Mouse (Mus musculus) forebrain, embryonic 14.5 days (tissue): ENCODE data around the gene Rora. TPM values are rescaled to one million over a fixed set of nuclear protein-coding genes. Genes with fewer than 3 reads are reported as not detected.
A peak's percentile ranks its signal among the peaks of the same experiment; 100 is the strongest.

ENCODE experiments used
- ATAC-seq: fragments of 200-750 bp; cut with Nextera tagmentation; 2 replicates; pipeline ENCODE4 v1.8.0; 2017; ENCODE audit warnings: mild to moderate bottlenecking, moderate library complexity
- DNase-seq: peaks from one replicate; pipeline ENCODE4 v3.0.0-alpha.2; 2015; ENCODE audit warnings: low spot score
- H3K27ac ChIP-seq: fragments of 300-500 bp; sonication (generic); 2 replicates; pipeline ENCODE4 v1.5.1; 2014; ENCODE audit warnings: low read depth, mild to moderate bottlenecking, control low read depth, low read length, moderate library complexity
- H3K27me3 ChIP-seq: fragments of 300-500 bp; sonication (generic); replicated peaks from 2 replicates; pipeline ENCODE4 v1.6.1; 2014; ENCODE audit warnings: low read length, control low read depth, mixed read lengths; ENCODE audit not compliant: control insufficient read depth, insufficient read depth
- H3K36me3 ChIP-seq: fragments of 300-500 bp; sonication (generic); 2 replicates; pipeline ENCODE4 v1.6.1; 2014; ENCODE audit warnings: low read length, control low read depth; ENCODE audit not compliant: control insufficient read depth, insufficient read depth
- H3K4me1 ChIP-seq: fragments of 300-500 bp; sonication (generic); 2 replicates; pipeline ENCODE4 v1.6.1; 2014; ENCODE audit warnings: antibody characterized with exemption, low read length, control low read depth; ENCODE audit not compliant: control insufficient read depth, insufficient read depth
- H3K4me2 ChIP-seq: fragments of 300-500 bp; sonication (generic); 2 replicates; pipeline ENCODE4 v1.6.1; 2014; ENCODE audit warnings: mild to moderate bottlenecking, control low read depth, low read length
- H3K4me3 ChIP-seq: fragments of 300-500 bp; sonication (generic); 2 replicates; pipeline ENCODE4 v1.5.1; 2014; ENCODE audit warnings: low read depth, low read length, control low read depth
- H3K9ac ChIP-seq: fragments of 300-500 bp; sonication (generic); 2 replicates; pipeline ENCODE4 v1.6.1; 2014; ENCODE audit warnings: mild to moderate bottlenecking, low read length, control low read depth, moderate library complexity
- H3K9me3 ChIP-seq: fragments of 300-500 bp; sonication (generic); replicated peaks from 2 replicates; pipeline ENCODE4 v1.6.1; 2016; ENCODE audit warnings: low read length, control low read depth, mixed read lengths; ENCODE audit not compliant: control insufficient read depth
- WGBS: fragments of 180-500 bp; shearing (Covaris S2); extraction: QIAGEN DNeasy Blood & Tissue Kit; methylation state at CpG from one replicate; pipeline ENCODE4 v1.1.7; 2014; 5-methylcytosine and 5-hydroxymethylcytosine counted together
- polyA plus RNA-seq: library from polyadenylated mRNA; unstranded; fragments of >200 nt; fragmentation: Nextera tagmentation; extraction: Ambion mirVana; gene quantifications from 2 replicates; pipeline ENCODE4 v1.2.1, GENCODE M21; 2014

The Rora gene
- polyA plus RNA-seq, 1 experiment from 2014 or later, result 15.2 TPM

DNA sequence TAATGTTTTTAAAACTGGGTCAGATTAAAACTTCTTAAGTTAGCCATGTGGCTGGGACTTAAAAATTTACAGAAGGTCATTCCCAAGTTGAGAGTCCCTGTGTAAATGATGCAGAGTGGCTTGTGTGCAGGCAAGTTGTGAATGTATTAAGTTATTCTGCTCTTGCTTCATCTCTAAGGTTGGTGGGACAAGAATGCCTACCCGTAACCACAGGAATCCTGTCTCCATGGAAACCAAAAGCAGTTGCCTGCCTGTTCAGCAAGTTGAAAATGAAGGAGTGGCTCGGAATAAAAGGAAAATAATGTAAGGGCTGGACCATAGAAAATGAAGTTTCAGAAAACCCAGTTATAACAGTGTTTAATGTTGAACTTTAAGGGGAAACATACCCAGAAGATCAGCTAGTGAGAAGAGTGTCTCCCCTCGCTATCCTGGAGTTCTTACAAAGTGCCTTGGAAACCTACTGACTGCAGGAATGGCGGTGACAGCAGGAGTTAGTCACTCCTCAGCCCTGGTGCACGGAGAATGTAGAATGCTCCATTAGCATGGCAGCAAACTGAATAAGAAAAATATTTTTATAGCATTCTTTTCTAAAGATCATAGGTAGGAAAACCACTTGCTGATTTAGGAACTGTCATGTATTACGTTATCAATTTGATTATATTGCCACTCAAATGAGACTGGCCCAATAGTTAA lies 778.4 kb downstream of the Rora start:
- H3K4me2 ChIP-seq, result no peak overlapping the region
- no peaks in the 10 kb centered on the region for H3K27me3 ChIP-seq
- ATAC-seq, result 0 out of 2 replicates have a peak, but pooled peaks have one; percentile 46
- H3K4me1 ChIP-seq, result peaks cover 7% of the 10 kb centered on the region; the same call in 1 of the 2 replicates
- H3K9ac ChIP-seq, result no peak overlapping the region
- H3K27ac ChIP-seq, result no peak overlapping the region
- DNase-seq, result peak; percentile 73
- no peaks in the 10 kb centered on the region for H3K9me3 ChIP-seq
- 25% methylated on average over 6 of the region's 6 CpGs for WGBS
- no peak overlapping the region for H3K4me3 ChIP-seq
- H3K36me3 ChIP-seq, result peaks cover 24% of the 10 kb centered on the region

DNA sequence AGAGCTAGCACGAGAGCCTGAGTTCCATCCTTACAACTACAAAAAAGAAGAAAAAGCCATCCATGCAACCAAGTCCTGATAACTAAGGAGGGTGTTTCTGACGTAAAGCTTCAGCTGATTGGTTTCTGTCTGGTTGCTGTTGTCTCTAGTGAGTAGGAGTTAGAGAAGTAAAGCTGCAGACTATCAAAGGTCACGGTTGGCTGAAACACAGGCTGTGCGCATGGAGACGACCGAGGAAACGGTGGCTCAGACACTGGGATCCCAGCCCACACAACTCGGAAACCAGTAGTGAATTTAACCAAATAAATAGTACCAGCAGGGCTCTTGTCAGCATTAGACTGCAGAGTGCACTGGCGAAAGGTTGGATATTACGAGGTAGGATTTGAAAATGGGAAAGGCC lies 781.6 kb downstream of the Rora start:
- ATAC-seq, result no peak
- Histone ChIP-seq H3K9ac (no peak overlapping the region), H3K4me2 (no peak overlapping the region), H3K27me3 (no peaks in the 10 kb centered on the region), H3K36me3 (peaks cover 10% of the 10 kb centered on the region), H3K9me3 (no peaks in the 10 kb centered on the region), H3K27ac (no peak overlapping the region), H3K4me1 (peaks cover 7% of the 10 kb centered on the region; the same call in 1 of the 2 replicates), H3K4me3 (no peak overlapping the region)
- 87% methylated on average over 10 of the region's 10 CpGs for WGBS
- DNase-seq, result no peak

DNA sequence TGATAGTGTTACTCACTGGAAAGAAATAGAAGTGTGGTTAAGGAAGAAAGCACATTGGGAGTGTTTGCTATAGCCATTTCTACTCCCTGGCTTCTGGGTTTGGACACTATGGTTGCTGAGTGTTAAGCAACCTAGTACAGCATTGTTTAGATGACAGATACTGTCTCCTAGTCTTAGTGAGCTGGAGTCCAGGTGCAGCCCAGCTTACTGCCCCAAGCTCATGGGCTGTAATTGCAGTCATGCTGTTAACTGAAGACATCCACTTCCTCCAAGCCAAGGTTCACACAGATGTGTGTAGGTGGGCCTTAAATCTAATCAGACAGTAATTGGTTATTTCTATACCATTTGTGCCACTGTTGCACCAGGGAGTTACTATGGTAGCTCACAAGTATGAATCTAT lies 782.1 kb downstream of the Rora start:
- H3K27me3 ChIP-seq, result no peaks in the 10 kb centered on the region
- ATAC-seq (no peak), DNase-seq (no peak)
- no peak overlapping the region for H3K4me3 ChIP-seq
- no peak overlapping the region for H3K27ac ChIP-seq
- peaks cover 7% of the 10 kb centered on the region; the same call in 1 of the 2 replicates for H3K4me1 ChIP-seq
- H3K36me3 ChIP-seq, result peaks cover 6% of the 10 kb centered on the region; the same call in 1 of the 2 replicates
- H3K4me2 ChIP-seq, result no peak overlapping the region
- H3K9ac ChIP-seq, result no peak overlapping the region
- H3K9me3 ChIP-seq, result no peaks in the 10 kb centered on the region
